Mouse (Mus musculus) olfactory bulb, adult 2 months (tissue): ENCODE measurements around the gene Ust.

ENCODE experiments used
- CTCF ChIP-seq: fragments of 200-500 bp; IDR thresholded peaks from 2 replicates; pipeline ENCODE4 v1.5.1; 2012; ENCODE audit warnings: low read depth, mild to moderate bottlenecking, low read length, moderate library complexity; ENCODE audit not compliant: insufficient read depth
- POLR2A ChIP-seq: fragments of 200-500 bp; IDR thresholded peaks from 2 replicates; pipeline ENCODE4 v1.6.1; 2012; ENCODE audit warnings: mild to moderate bottlenecking, low read depth, low read length, moderate library complexity; ENCODE audit not compliant: insufficient read depth

DNA sequence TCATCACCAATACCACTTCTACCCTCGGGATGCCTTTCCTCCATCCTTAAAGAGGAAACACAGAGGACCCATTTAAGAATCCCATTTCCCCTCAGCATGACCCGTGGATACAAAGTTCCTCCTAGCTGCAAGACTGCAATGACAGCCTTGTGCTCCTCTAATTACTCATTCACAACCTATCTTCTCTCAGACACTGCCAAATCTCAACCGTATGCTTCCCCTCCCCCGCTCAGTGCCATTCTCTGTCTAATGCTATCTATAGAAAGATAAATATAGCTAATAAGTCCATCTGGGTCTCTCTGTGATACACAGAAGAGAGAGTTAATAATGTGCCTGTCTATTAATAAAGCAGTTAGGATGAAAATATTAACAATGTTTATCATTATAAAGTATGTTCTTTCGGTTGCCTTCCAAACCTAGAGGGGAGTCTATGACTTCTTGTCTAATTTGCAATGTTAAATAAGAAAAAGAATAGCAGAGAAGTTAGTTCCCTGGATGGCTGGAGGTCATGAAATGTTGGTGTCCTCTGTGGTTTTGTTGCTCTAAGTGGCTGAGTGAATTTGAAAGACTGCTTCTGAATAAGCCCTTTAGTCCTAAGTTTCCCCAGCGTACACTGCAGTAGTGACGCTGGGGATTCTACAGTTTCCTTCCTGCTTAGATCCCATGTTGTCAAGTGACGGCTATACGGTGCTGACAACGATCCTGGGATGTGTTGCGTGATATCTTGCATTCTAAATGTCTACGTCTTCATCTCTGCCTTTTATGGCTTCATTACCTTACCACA lies 178.8 kb downstream of the Ust start:
- TF ChIP-seq POLR2A (no peak), CTCF (no peak)
